Comparison of ENCODE assay signal across 22 mouse cellular contexts in the genomic region with DNA sequence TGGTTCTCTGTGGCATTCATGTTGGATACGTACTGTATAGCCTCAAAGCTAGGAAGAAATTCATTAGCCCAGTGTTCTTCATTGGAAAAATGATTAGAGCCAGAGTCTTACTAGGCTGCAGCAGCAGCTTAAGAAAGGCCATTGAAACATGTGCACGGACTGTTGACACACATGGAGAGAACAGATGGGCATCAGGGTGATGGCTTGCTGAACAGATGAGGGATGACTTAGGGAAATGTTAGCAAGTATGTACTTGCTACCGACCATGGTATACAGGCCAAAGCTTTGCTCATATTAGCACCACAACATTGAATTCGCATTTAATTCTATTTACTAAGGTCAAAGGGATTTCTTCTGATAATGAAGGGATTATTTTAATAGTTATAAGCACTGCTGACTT.
DNase-seq lines count a peak whose midpoint lies in the region; ATAC-seq and TF ChIP-seq lines count a peak whose summit lies in the region.
"Had no signal": no experiment of that assay in that cellular context is flagged by ENCODE, and none has a peak within 500 bp of the region (broad histone marks: within the 10 kb centered on the region; RNA-seq: fewer than 3 reads in every experiment).

No protein-coding gene starts in this region.

- no peak for TF ChIP-seq CTCF in brain, embryonic 14.5 days (IDR thresholded peaks at IDR 0.05; ENCODE audit: borderline replicate concordance, extremely low read depth, insufficient read depth, insufficient read length)

- H3K27me3 ChIP-seq in hindbrain, embryonic 16.5 days (replicated peaks; ENCODE audit: control insufficient read depth, insufficient read depth, low read length), result no peaks in the 10 kb centered on the region
- H3K27me3 ChIP-seq in hindbrain, embryonic 13.5 days, result no peaks in the 10 kb centered on the region
- H3K27me3 ChIP-seq in forebrain, embryonic 11.5 days (ENCODE audit: control insufficient read depth, insufficient read depth, low read length), result no peaks in the 10 kb centered on the region
- H3K27me3 ChIP-seq: CH12.LX had no signal

- DNase-seq in left cerebral cortex, postnatal 4 days, result peak; percentile 15
- DNase-seq in left cerebral cortex, postnatal 36 days (ENCODE audit: low spot score in 2 of 2), result no peak
- peak; percentile 54 for DNase-seq in brain, embryonic 14.5 days (ENCODE audit: low read depth)
- DNase-seq in cerebellum, adult 11 months, result no peak
- DNase-seq in forebrain, embryonic 11.5 days (ENCODE audit: low spot score), result no peak
- DNase-seq: adrenal gland, postnatal 10 days; adrenal gland, postnatal 36 days; B cell, adult 2 months; cerebellum, adult 18-20 months; cerebellum, adult 9-10 months; forebrain, postnatal 0 days; gastrocnemius, adult 2 months; gastrocnemius, postnatal 14 days; heart, adult 11 months had no signal

- H3K36me3 ChIP-seq in hindbrain, embryonic 16.5 days (ENCODE audit: control insufficient read depth, insufficient read depth, low read length), result no peaks in the 10 kb centered on the region
- no peaks in the 10 kb centered on the region for H3K36me3 ChIP-seq in hindbrain, embryonic 13.5 days
- H3K36me3 ChIP-seq in forebrain, embryonic 11.5 days (ENCODE audit: control insufficient read depth, insufficient read depth, low read length), result no peaks in the 10 kb centered on the region
- H3K36me3 ChIP-seq: forebrain, embryonic 10.5 days; G1E had no signal

- intact Hi-C loops in left cerebral cortex, postnatal 4 days (cut with DNase I), result no loop called here
- intact Hi-C loops in left cerebral cortex, postnatal 36 days (cut with DNase I), result no loop called here

- H3K4me2 ChIP-seq in hindbrain, embryonic 16.5 days (ENCODE audit: low read length), result no peak overlapping the region
- no peak overlapping the region for H3K4me2 ChIP-seq in hindbrain, embryonic 13.5 days
- H3K4me2 ChIP-seq in forebrain, embryonic 11.5 days (ENCODE audit: low read depth, low read length, severe bottlenecking), result no peak overlapping the region
- H3K4me2 ChIP-seq: heart, embryonic 11.5 days had no signal

- ATAC-seq in hindbrain, embryonic 16.5 days, result peak; percentile 74; the same call in 1 of the 2 replicates
- no peak for ATAC-seq in hindbrain, embryonic 13.5 days (ENCODE audit: low FRiP score)
- no peak for ATAC-seq in forebrain, embryonic 11.5 days (replicated peaks; ENCODE audit: low FRiP score)
- ATAC-seq: forebrain, embryonic 14.5 days; forebrain, postnatal 0 days; Patski had no signal

- H3K9me3 ChIP-seq in hindbrain, embryonic 16.5 days (ENCODE audit: control insufficient read depth, low read length), result no peaks in the 10 kb centered on the region
- no peaks in the 10 kb centered on the region for H3K9me3 ChIP-seq in hindbrain, embryonic 13.5 days
- no peaks in the 10 kb centered on the region for H3K9me3 ChIP-seq in forebrain, embryonic 11.5 days (ENCODE audit: control insufficient read depth, low read length)
- H3K9me3 ChIP-seq: forebrain, embryonic 10.5 days; G1E had no signal

- no peak overlapping the region for H3K27ac ChIP-seq in hindbrain, embryonic 16.5 days (ENCODE audit: low read depth, low read length)
- H3K27ac ChIP-seq in hindbrain, embryonic 13.5 days, result no peak overlapping the region
- H3K27ac ChIP-seq in forebrain, embryonic 11.5 days (ENCODE audit: low read depth, low read length), result no peak overlapping the region
- H3K27ac ChIP-seq: forebrain, embryonic 10.5 days; gastrocnemius, adult 2 months had no signal

- 68% methylated on average over 4 of the region's 4 CpGs for WGBS in hindbrain, embryonic 16.5 days
- 87% methylated on average over 4 of the region's 4 CpGs for WGBS in hindbrain, embryonic 13.5 days
- 90% methylated on average over 4 of the region's 4 CpGs for WGBS in forebrain, embryonic 11.5 days

- no peaks in the 10 kb centered on the region for H3K4me1 ChIP-seq in hindbrain, embryonic 16.5 days (ENCODE audit: control insufficient read depth, insufficient read depth, low read depth, low read length)
- H3K4me1 ChIP-seq in hindbrain, embryonic 13.5 days (replicated peaks), result no peaks in the 10 kb centered on the region
- H3K4me1 ChIP-seq in forebrain, embryonic 11.5 days (replicated peaks; ENCODE audit: control insufficient read depth, insufficient read depth, low read length), result no peaks in the 10 kb centered on the region
- H3K4me1 ChIP-seq: forebrain, embryonic 10.5 days had no signal

- H3K9ac ChIP-seq in hindbrain, embryonic 16.5 days (ENCODE audit: low read depth, low read length), result no peak overlapping the region
- no peak overlapping the region for H3K9ac ChIP-seq in hindbrain, embryonic 13.5 days
- H3K9ac ChIP-seq in forebrain, embryonic 11.5 days (ENCODE audit: low read length), result no peak overlapping the region
- H3K9ac ChIP-seq: forebrain, postnatal 0 days had no signal

- no peak for TF ChIP-seq POLR2A in brain, embryonic 14.5 days (IDR thresholded peaks at IDR 0.05; ENCODE audit: borderline replicate concordance, extremely low read depth, insufficient read depth, insufficient read length, poor library complexity, severe bottlenecking)

- no peak overlapping the region for H3K4me3 ChIP-seq in hindbrain, embryonic 16.5 days (ENCODE audit: low read length)
- H3K4me3 ChIP-seq in hindbrain, embryonic 13.5 days, result no peak overlapping the region
- H3K4me3 ChIP-seq in forebrain, embryonic 11.5 days (ENCODE audit: low read depth, low read length), result no peak overlapping the region
- H3K4me3 ChIP-seq: forebrain, embryonic 10.5 days; gastrocnemius, adult 2 months had no signal

Comparison
In these comparisons a context has a peak if more than half of its experiments do, and no peak if none do; other contexts are left out.
1. DNase-seq: peak in left cerebral cortex, postnatal 4 days (single experiment) and brain, embryonic 14.5 days (single experiment); none in left cerebral cortex, postnatal 36 days (0 of 2), cerebellum, adult 11 months (single experiment) and forebrain, embryonic 11.5 days (single experiment).